Mouse (Mus musculus): ENCODE results near the gene Isl2. TPM values are rescaled to one million over a fixed set of nuclear protein-coding genes. Genes with fewer than 3 reads are reported as not detected.

Gene Isl2
- polyA plus RNA-seq (2016; fragmentation: Nextera tagmentation; extraction: Ambion mirVana) = 1.1 and 6.5 TPM in 2 replicates

- H3K4me1 ChIP-seq = peaks cover 16% of the 10 kb centered on the region
- WGBS = 17% methylated on average over 4 of the region's 4 CpGs
- H3K27ac ChIP-seq = no peak within 1 kb of the TSS
- H3K36me3 ChIP-seq = no peaks in the 10 kb centered on the region
- no peaks in the 10 kb centered on the region for H3K9me3 ChIP-seq
- H3K27me3 ChIP-seq (ENCODE audit: insufficient read depth, poor library complexity, severe bottlenecking) = peaks cover 64% of the 10 kb centered on the region
- peak within 1 kb of the TSS; percentile 59 for H3K4me3 ChIP-seq
- no peak for DNase-seq (ENCODE audit: low spot score)
Measured at GRCm38 (mm10) chr9:55538377-55538776, at the start of gene Isl2. TSS of gene Isl2 (plus strand) at chr9:55538672.

- Histone ChIP-seq H3K4me1 (peaks cover 11% of the 10 kb centered on the region; the same call in 1 of the 2 replicates), H3K27me3 (ENCODE audit: insufficient read depth, poor library complexity, severe bottlenecking) (no peaks in the 10 kb centered on the region), H3K36me3 (0 out of 2 replicates have a peak, but pooled peaks cover 3% of the 10 kb centered on the region), H3K9me3 (no peaks in the 10 kb centered on the region), H3K4me3 (no peak overlapping the region), H3K27ac (no peak overlapping the region)
- 81% methylated on average over 3 of the region's 3 CpGs for WGBS
- DNase-seq (ENCODE audit: low spot score) = no peak
Measured at GRCm38 (mm10) chr9:55507922-55508321, 30.6 kb upstream of the Isl2 start.

GRCm38 (mm10) chr9:55508701-55509100 lies 29.8 kb upstream of the Isl2 start:
- Histone ChIP-seq H3K27ac (no peak overlapping the region), H3K4me1 (peaks cover 11% of the 10 kb centered on the region; the same call in 1 of the 2 replicates), H3K9me3 (no peaks in the 10 kb centered on the region), H3K36me3 (no peaks in the 10 kb centered on the region), H3K27me3 (ENCODE audit: insufficient read depth, poor library complexity, severe bottlenecking) (peaks cover 5% of the 10 kb centered on the region; the same call in 1 of the 2 replicates), H3K4me3 (no peak overlapping the region)
- DNase-seq (ENCODE audit: low spot score) = no peak
- WGBS = 84% methylated on average over 4 of the region's 4 CpGs

- no peaks in the 10 kb centered on the region for H3K36me3 ChIP-seq
- H3K4me1 ChIP-seq = peaks cover 11% of the 10 kb centered on the region; the same call in 1 of the 2 replicates
- peaks cover 15% of the 10 kb centered on the region for H3K27me3 ChIP-seq (ENCODE audit: insufficient read depth, poor library complexity, severe bottlenecking)
- H3K4me3 ChIP-seq = no peak overlapping the region
- WGBS = 84% methylated on average over 1 of the region's 1 CpGs
- DNase-seq (ENCODE audit: low spot score) = no peak
- H3K9me3 ChIP-seq = no peaks in the 10 kb centered on the region
- no peak overlapping the region for H3K27ac ChIP-seq
Measured at GRCm38 (mm10) chr9:55509731-55510130, 28.7 kb upstream of the Isl2 start.

GRCm38 (mm10) chr9:55510651-55511235 lies 27.7 kb upstream of the Isl2 start:
- peaks cover 18% of the 10 kb centered on the region for H3K27me3 ChIP-seq (ENCODE audit: insufficient read depth, poor library complexity, severe bottlenecking)
- peaks cover 5% of the 10 kb centered on the region; the same call in 1 of the 2 replicates for H3K4me1 ChIP-seq
- H3K27ac ChIP-seq = 0 out of 2 replicates have a peak overlapping the region, but pooled peaks have one; percentile 96
- whole genome bisulfite sequencing = 84% methylated on average over 10 of the region's 10 CpGs
- DNase-seq (ENCODE audit: low spot score) = no peak
- H3K36me3 ChIP-seq = no peaks in the 10 kb centered on the region
- H3K9me3 ChIP-seq = no peaks in the 10 kb centered on the region
- H3K4me3 ChIP-seq = peak overlapping the region; percentile 94

GRCm38 (mm10) chr9:55511521-55511993 lies 26.9 kb upstream of the Isl2 start:
- peaks cover 5% of the 10 kb centered on the region; the same call in 1 of the 2 replicates for H3K4me1 ChIP-seq
- H3K36me3 ChIP-seq = no peaks in the 10 kb centered on the region
- peaks cover 18% of the 10 kb centered on the region for H3K27me3 ChIP-seq (ENCODE audit: insufficient read depth, poor library complexity, severe bottlenecking)
- peak; percentile 89 for DNase-seq (ENCODE audit: low spot score)
- H3K9me3 ChIP-seq = no peaks in the 10 kb centered on the region
- H3K4me3 ChIP-seq = peak overlapping the region; percentile 94
- H3K27ac ChIP-seq = peak overlapping the region; percentile 96
- WGBS = 0% methylated on average over 24 of the region's 32 CpGs

GRCm38 (mm10) chr9:55512027-55512543 lies 26.4 kb upstream of the Isl2 start, which contains the start of gene Etfa:
TSS of gene Etfa (minus strand) at chr9:55512243.
- DNase-seq (ENCODE audit: low spot score) = peak; percentile 98
- Histone ChIP-seq H3K36me3 (no peaks in the 10 kb centered on the region), H3K4me1 (peaks cover 5% of the 10 kb centered on the region; the same call in 1 of the 2 replicates), H3K27ac (peak within 1 kb of the TSS; percentile 96), H3K27me3 (ENCODE audit: insufficient read depth, poor library complexity, severe bottlenecking) (peaks cover 18% of the 10 kb centered on the region), H3K9me3 (no peaks in the 10 kb centered on the region), H3K4me3 (peak within 1 kb of the TSS; percentile 94)
- WGBS = under 1% methylated on average over 47 of the region's 47 CpGs

- Histone ChIP-seq H3K36me3 (no peaks in the 10 kb centered on the region), H3K27me3 (ENCODE audit: insufficient read depth, poor library complexity, severe bottlenecking) (peaks cover 6% of the 10 kb centered on the region; the same call in 1 of the 2 replicates), H3K9me3 (no peaks in the 10 kb centered on the region), H3K4me1 (no peaks in the 10 kb centered on the region), H3K27ac (no peak overlapping the region), H3K4me3 (no peak overlapping the region)
- DNase-seq (ENCODE audit: low spot score) = no peak
- 37% methylated on average over 4 of the region's 4 CpGs for WGBS
Measured at GRCm38 (mm10) chr9:55525716-55526115, 12.8 kb upstream of the Isl2 start.

- Histone ChIP-seq H3K9me3 (no peaks in the 10 kb centered on the region), H3K27me3 (ENCODE audit: insufficient read depth, poor library complexity, severe bottlenecking) (peaks cover 40% of the 10 kb centered on the region), H3K4me1 (no peaks in the 10 kb centered on the region), H3K36me3 (no peaks in the 10 kb centered on the region), H3K27ac (no peak overlapping the region), H3K4me3 (no peak overlapping the region)
- no peak for DNase-seq (ENCODE audit: low spot score)
- 24% methylated on average over 3 of the region's 3 CpGs for WGBS
Measured at GRCm38 (mm10) chr9:55535907-55536306, 2.6 kb upstream of the Isl2 start.

GRCm38 (mm10) chr9:55539006-55539405 lies 534 bp downstream of the Isl2 start:
- H3K9me3 ChIP-seq = no peaks in the 10 kb centered on the region
- H3K4me1 ChIP-seq = peaks cover 22% of the 10 kb centered on the region
- H3K27ac ChIP-seq = no peak overlapping the region
- H3K4me3 ChIP-seq = no peak overlapping the region
- no peaks in the 10 kb centered on the region for H3K36me3 ChIP-seq
- peaks cover 70% of the 10 kb centered on the region for H3K27me3 ChIP-seq (ENCODE audit: insufficient read depth, poor library complexity, severe bottlenecking)
- WGBS = 6% methylated on average over 1 of the region's 1 CpGs
- DNase-seq (ENCODE audit: low spot score) = no peak

GRCm38 (mm10) chr9:55539661-55540390 lies 1.4 kb downstream of the Isl2 start:
- Histone ChIP-seq H3K4me3 (peak overlapping the region; percentile 59), H3K36me3 (no peaks in the 10 kb centered on the region), H3K4me1 (peaks cover 30% of the 10 kb centered on the region), H3K27ac (0 out of 2 replicates have a peak overlapping the region, but pooled peaks have one; percentile 24), H3K9me3 (no peaks in the 10 kb centered on the region), H3K27me3 (ENCODE audit: insufficient read depth, poor library complexity, severe bottlenecking) (peaks cover 78% of the 10 kb centered on the region)
- DNase-seq (ENCODE audit: low spot score) = no peak
- WGBS = 2% methylated on average over 31 of the region's 31 CpGs

GRCm38 (mm10) chr9:55540391-55540770 lies 1.9 kb downstream of the Isl2 start:
- H3K9me3 ChIP-seq = no peaks in the 10 kb centered on the region
- H3K4me1 ChIP-seq = peaks cover 36% of the 10 kb centered on the region
- peaks cover 84% of the 10 kb centered on the region for H3K27me3 ChIP-seq (ENCODE audit: insufficient read depth, poor library complexity, severe bottlenecking)
- H3K4me3 ChIP-seq = peak overlapping the region; percentile 59
- H3K27ac ChIP-seq = 0 out of 2 replicates have a peak overlapping the region, but pooled peaks have one; percentile 24
- WGBS = under 1% methylated on average over 12 of the region's 12 CpGs
- no peak for DNase-seq (ENCODE audit: low spot score)
- no peaks in the 10 kb centered on the region for H3K36me3 ChIP-seq

GRCm38 (mm10) chr9:55540888-55541287 lies 2.4 kb downstream of the Isl2 start:
- peaks cover 41% of the 10 kb centered on the region for H3K4me1 ChIP-seq
- 0% methylated on average over 28 of the region's 28 CpGs for WGBS

More at GRCm38 (mm10) chr9:55540888-55541287, 2.4 kb downstream of the Isl2 start:
- H3K27ac ChIP-seq = 0 out of 2 replicates have a peak overlapping the region, but pooled peaks have one; percentile 24
- no peaks in the 10 kb centered on the region for H3K36me3 ChIP-seq
- peaks cover 89% of the 10 kb centered on the region for H3K27me3 ChIP-seq (ENCODE audit: insufficient read depth, poor library complexity, severe bottlenecking)
- H3K9me3 ChIP-seq = no peaks in the 10 kb centered on the region
- H3K4me3 ChIP-seq = peak overlapping the region; percentile 59
- DNase-seq (ENCODE audit: low spot score) = peak; percentile 94

All from heart, embryonic 10.5 days (tissue).